15 mouse cellular contexts compared by ENCODE assay signal in genomic region chr6:119137768-119138167, GRCm38 (mm10). TPM values are rescaled to one million over a fixed set of nuclear protein-coding genes. Genes with fewer than 3 reads are reported as not detected.
DNase-seq lines count a peak whose midpoint lies in the region; ATAC-seq and TF ChIP-seq lines count a peak whose summit lies in the region.
"Had no signal": no experiment of that assay in that cellular context is flagged by ENCODE, and none has a peak within 500 bp of the region (broad histone marks: within the 10 kb centered on the region; RNA-seq: fewer than 3 reads in every experiment).

No protein-coding gene starts in this region.

- peak overlapping the region; percentile 45 for H3K27ac ChIP-seq in heart, adult 2 months
- no peak overlapping the region for H3K27ac ChIP-seq in midbrain, embryonic 11.5 days (ENCODE audit: low read depth, low read length)
- H3K27ac ChIP-seq in midbrain, embryonic 15.5 days: no peak overlapping the region
- H3K27ac ChIP-seq in lung, embryonic 14.5 days (ENCODE audit: low read depth): no peak overlapping the region
- H3K27ac ChIP-seq: limb, embryonic 15.5 days; midbrain, embryonic 10.5 days had no signal

- DNase-seq in heart, adult 2 months: peak in 1 of 2 experiments; percentile 45
- DNase-seq in heart, adult 11 months: no peak
- DNase-seq in midbrain, embryonic 11.5 days (ENCODE audit: low spot score, missing footprints): peak; percentile 47
- DNase-seq in lung, embryonic 14.5 days: peak; percentile 30
- DNase-seq in MN1 (ENCODE audit: low spot score): no peak
- no peak for DNase-seq in layer of hippocampus, adult 9-11 months
- no peak for DNase-seq in spleen, postnatal 36 days (ENCODE audit: low spot score in 2 of 2)
- DNase-seq: cerebellum, adult 18-20 months; heart, postnatal 14 days; kidney, adult 2 months had no signal

- no peak for ATAC-seq in midbrain, embryonic 11.5 days (ENCODE audit: low FRiP score)
- no peak for ATAC-seq in midbrain, embryonic 15.5 days (replicated peaks)
- ATAC-seq in lung, embryonic 14.5 days (ENCODE audit: insufficient read depth): no peak
- ATAC-seq: forebrain, embryonic 16.5 days; hindbrain, embryonic 16.5 days had no signal

- peaks cover 10% of the 10 kb centered on the region for H3K36me3 ChIP-seq in heart, adult 2 months (ENCODE audit: control insufficient read depth, insufficient read depth, low read length)
- no peaks in the 10 kb centered on the region for H3K36me3 ChIP-seq in midbrain, embryonic 11.5 days (ENCODE audit: control insufficient read depth, insufficient read depth, low read length)
- H3K36me3 ChIP-seq in midbrain, embryonic 15.5 days (replicated peaks): no peaks in the 10 kb centered on the region
- no peaks in the 10 kb centered on the region for H3K36me3 ChIP-seq in lung, embryonic 14.5 days (ENCODE audit: insufficient read depth)
- H3K36me3 ChIP-seq: limb, embryonic 15.5 days; midbrain, embryonic 10.5 days had no signal

- 57% methylated on average over 10 of the region's 10 CpGs for WGBS in heart, adult 2 months
- 93% methylated on average over 10 of the region's 10 CpGs for WGBS in midbrain, embryonic 11.5 days
- WGBS in midbrain, embryonic 15.5 days: 91% methylated on average over 10 of the region's 10 CpGs
- 66% methylated on average over 10 of the region's 10 CpGs for WGBS in lung, embryonic 14.5 days

- TF ChIP-seq EP300 in heart, adult 2 months (IDR thresholded peaks at IDR 0.05; ENCODE audit: insufficient read depth, low read depth, low read length): no peak

- peaks cover 7% of the 10 kb centered on the region for H3K4me1 ChIP-seq in heart, adult 2 months (ENCODE audit: control insufficient read depth, insufficient read depth, low read length)
- H3K4me1 ChIP-seq in midbrain, embryonic 11.5 days (ENCODE audit: control insufficient read depth, insufficient read depth, low read length): no peaks in the 10 kb centered on the region
- no peaks in the 10 kb centered on the region for H3K4me1 ChIP-seq in midbrain, embryonic 15.5 days
- H3K4me1 ChIP-seq in lung, embryonic 14.5 days (ENCODE audit: insufficient read depth): no peaks in the 10 kb centered on the region
- H3K4me1 ChIP-seq: limb, embryonic 15.5 days; midbrain, embryonic 10.5 days had no signal

- no peak overlapping the region for H3K4me3 ChIP-seq in heart, adult 2 months
- no peak overlapping the region for H3K4me3 ChIP-seq in midbrain, embryonic 11.5 days (ENCODE audit: low read depth, low read length)
- H3K4me3 ChIP-seq in midbrain, embryonic 15.5 days: no peak overlapping the region
- no peak overlapping the region for H3K4me3 ChIP-seq in lung, embryonic 14.5 days (ENCODE audit: low read depth, low read length)
- H3K4me3 ChIP-seq: limb, embryonic 15.5 days; midbrain, embryonic 10.5 days had no signal

- H3K27me3 ChIP-seq in heart, adult 2 months (ENCODE audit: control insufficient read depth, insufficient read depth, low read length): no peaks in the 10 kb centered on the region
- no peaks in the 10 kb centered on the region for H3K27me3 ChIP-seq in midbrain, embryonic 11.5 days (ENCODE audit: control insufficient read depth, insufficient read depth, low read length)
- no peaks in the 10 kb centered on the region for H3K27me3 ChIP-seq in midbrain, embryonic 15.5 days (replicated peaks)
- no peaks in the 10 kb centered on the region for H3K27me3 ChIP-seq in lung, embryonic 14.5 days (ENCODE audit: insufficient read depth, low read length)
- H3K27me3 ChIP-seq: limb, embryonic 15.5 days had no signal

- H3K79me2 ChIP-seq in heart, adult 2 months (replicated peaks; ENCODE audit: control insufficient read depth, insufficient read depth, low read length): no peaks in the 10 kb centered on the region

- no peaks in the 10 kb centered on the region for H3K9me3 ChIP-seq in midbrain, embryonic 11.5 days (ENCODE audit: control insufficient read depth, low read length)
- no peaks in the 10 kb centered on the region for H3K9me3 ChIP-seq in midbrain, embryonic 15.5 days
- H3K9me3 ChIP-seq in lung, embryonic 14.5 days (ENCODE audit: low read depth, low read length): no peaks in the 10 kb centered on the region
- H3K9me3 ChIP-seq: limb, embryonic 15.5 days; midbrain, embryonic 10.5 days had no signal

- no peak for TF ChIP-seq CTCF in heart, adult 2 months (IDR thresholded peaks at IDR 0.05)
- TF ChIP-seq CTCF in lung, embryonic 14.5 days (IDR thresholded peaks at IDR 0.05; ENCODE audit: low read depth): no peak

- no peak for TF ChIP-seq POLR2A in heart, adult 2 months (IDR thresholded peaks at IDR 0.05; ENCODE audit: insufficient read depth, low read depth, low read length)

- no peak overlapping the region for H3K9ac ChIP-seq in heart, adult 2 months (ENCODE audit: low read depth, low read length)
- no peak overlapping the region for H3K9ac ChIP-seq in midbrain, embryonic 11.5 days (ENCODE audit: low read length)
- no peak overlapping the region for H3K9ac ChIP-seq in midbrain, embryonic 15.5 days
- H3K9ac ChIP-seq in lung, embryonic 14.5 days: no peak overlapping the region
- H3K9ac ChIP-seq: limb, embryonic 15.5 days had no signal

- no peak overlapping the region for H3K4me2 ChIP-seq in midbrain, embryonic 11.5 days
- H3K4me2 ChIP-seq in midbrain, embryonic 15.5 days: no peak overlapping the region
- H3K4me2 ChIP-seq in lung, embryonic 14.5 days: no peak overlapping the region
- H3K4me2 ChIP-seq: limb, embryonic 15.5 days had no signal

- intact Hi-C loops in heart, adult 2 months (cut with DNase I): no loop called here

RNA-seq across cellular contexts. Expression of gene Dcp1b, which starts 37.3 kb away (rescaled TPM):
- 1 to 10 TPM; 2.6 to 2.7 TPM for total RNA-seq in heart, adult 2 months (2021)
- polyA plus RNA-seq in heart, adult 2 months (2012; rRNA removed): 4.8 and 4.9 TPM in 2 replicates
- 9.9 and 11.2 TPM in 2 replicates for polyA plus RNA-seq in midbrain, embryonic 11.5 days (2014; fragmentation: Nextera tagmentation; extraction: Ambion mirVana)
- 13.8 and 14.2 TPM in 2 replicates for polyA plus RNA-seq in midbrain, embryonic 15.5 days (2015; fragmentation: Nextera tagmentation; extraction: Ambion mirVana)
- 7.3 TPM in 2 replicates for polyA plus RNA-seq in lung, embryonic 14.5 days (2014; fragmentation: Nextera tagmentation; extraction: Ambion mirVana)

RNA-seq across cellular contexts. Expression of gene Cacna1c, which starts 58.5 kb away (rescaled TPM):
- 100 to 1,000 TPM; 194 to 228 TPM for total RNA-seq in heart, adult 2 months (2021)
- 56.8 and 76.3 TPM in 2 replicates for polyA plus RNA-seq in heart, adult 2 months (2012; rRNA removed)
- 2.0 and 2.1 TPM in 2 replicates for polyA plus RNA-seq in midbrain, embryonic 11.5 days (2014; fragmentation: Nextera tagmentation; extraction: Ambion mirVana)
- polyA plus RNA-seq in midbrain, embryonic 15.5 days (2015; fragmentation: Nextera tagmentation; extraction: Ambion mirVana): 7.3 and 7.9 TPM in 2 replicates
- 9.4 and 10.6 TPM in 2 replicates for polyA plus RNA-seq in lung, embryonic 14.5 days (2014; fragmentation: Nextera tagmentation; extraction: Ambion mirVana)

Comparison
In these comparisons a context has a peak if more than half of its experiments do, and no peak if none do; other contexts are left out.
1. DNase-seq: peak in midbrain, embryonic 11.5 days (single experiment) and lung, embryonic 14.5 days (single experiment); none in heart, adult 11 months (single experiment), MN1 (single experiment), layer of hippocampus, adult 9-11 months (single experiment) and spleen, postnatal 36 days (0 of 2).